Mouse (Mus musculus) lung, postnatal 0 days (tissue): ENCODE measurements around the gene Rrp15. TPM values are rescaled to one million over a fixed set of nuclear protein-coding genes. Genes with fewer than 3 reads are reported as not detected.
A peak's percentile ranks its signal among the peaks of the same experiment; 100 is the strongest.

Experiments
- ATAC-seq: fragments of 200-750 bp; cut with Nextera tagmentation; 2 replicates; pipeline ENCODE4 v1.8.0; 2017; ENCODE audit warnings: moderate library complexity
- DNase-seq: peaks from one replicate; pipeline ENCODE4 v3.0.0-alpha.2; 2016; ENCODE audit warnings: low spot score
- H3K27ac ChIP-seq: fragments of 300-500 bp; sonication (generic); 2 replicates; pipeline ENCODE4 v1.5.1; 2014; ENCODE audit warnings: antibody characterized with exemption, mild to moderate bottlenecking, low read length, mixed read lengths
- H3K27me3 ChIP-seq: fragments of 300-500 bp; sonication (generic); replicated peaks from 2 replicates; pipeline ENCODE4 v1.6.1; 2014; ENCODE audit warnings: low read length, mixed read lengths; ENCODE audit not compliant: insufficient read depth
- H3K36me3 ChIP-seq: fragments of 300-500 bp; sonication (generic); 2 replicates; pipeline ENCODE4 v1.6.1; 2014; ENCODE audit warnings: low read length, mixed read lengths; ENCODE audit not compliant: insufficient read depth
- H3K4me1 ChIP-seq: fragments of 300-500 bp; sonication (generic); 2 replicates; pipeline ENCODE4 v1.6.1; 2014; ENCODE audit warnings: antibody characterized with exemption, low read depth, low read length, mixed read lengths; ENCODE audit not compliant: insufficient read depth
- H3K4me2 ChIP-seq: fragments of 300-500 bp; sonication (generic); replicated peaks from 2 replicates; pipeline ENCODE4 v1.6.1; 2014; ENCODE audit warnings: low read depth, mild to moderate bottlenecking, low read length, moderate library complexity, mixed read lengths
- H3K4me3 ChIP-seq: fragments of 300-500 bp; sonication (generic); 2 replicates; pipeline ENCODE4 v1.5.1; 2014; ENCODE audit warnings: low read depth, low read length
- H3K9ac ChIP-seq: fragments of 300-500 bp; sonication (generic); replicated peaks from 2 replicates; pipeline ENCODE4 v1.6.1; 2014; ENCODE audit warnings: low read depth, mild to moderate bottlenecking
- H3K9me3 ChIP-seq: fragments of 300-500 bp; sonication (generic); 2 replicates; pipeline ENCODE4 v1.6.1; 2016; ENCODE audit warnings: low read length, mixed read lengths
- CTCF ChIP-seq: IDR thresholded peaks from 2 replicates; pipeline ENCODE4 v1.5.1; 2016; ENCODE audit warnings: antibody characterized with exemption, mild to moderate bottlenecking
- EP300 ChIP-seq: IDR thresholded peaks from 2 replicates; pipeline ENCODE4 v1.6.1; 2016; ENCODE audit warnings: antibody characterized with exemption, mild to moderate bottlenecking, control low read depth
- WGBS: fragments of 180-500 bp; shearing (Covaris S2); extraction: QIAGEN DNeasy Blood & Tissue Kit; methylation state at CpG from one replicate; pipeline ENCODE4 v1.1.7; 2014; 5-methylcytosine and 5-hydroxymethylcytosine counted together
- polyA plus RNA-seq: library from polyadenylated mRNA; unstranded; fragments of >200 nt; fragmentation: Nextera tagmentation; extraction: Ambion mirVana; gene quantifications from 2 replicates; pipeline ENCODE4 v1.2.1, GENCODE M21; 2015

Rrp15 gene
- polyA plus RNA-seq, 1 experiment from 2014 or later: 21.8 TPM

DNA sequence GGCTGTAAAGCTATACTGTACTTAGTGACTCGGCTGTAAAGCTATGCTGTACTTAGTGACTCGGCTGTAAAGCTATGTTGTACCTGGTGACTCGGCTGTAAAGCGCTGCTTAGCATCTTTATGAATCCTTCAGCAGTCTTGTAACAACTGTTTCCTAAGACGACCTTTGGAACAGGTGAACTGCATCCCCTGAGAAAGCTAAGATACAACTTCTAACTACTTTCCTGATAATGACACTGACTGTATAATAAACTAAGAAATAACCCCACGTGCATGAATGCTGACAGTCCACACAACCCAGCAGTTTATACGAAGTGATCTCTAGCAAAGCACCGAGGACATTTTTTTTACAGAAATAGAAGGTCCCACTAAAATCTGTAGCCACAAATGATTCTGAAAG, 16.1 kb downstream of the Rrp15 start:
- ATAC-seq (no peak), DNase-seq (no peak)
- Histone ChIP-seq H3K36me3 (no peaks in the 10 kb centered on the region), H3K4me2 (no peak overlapping the region), H3K27ac (no peak overlapping the region), H3K4me1 (no peaks in the 10 kb centered on the region), H3K4me3 (no peak overlapping the region), H3K9me3 (no peaks in the 10 kb centered on the region), H3K9ac (no peak overlapping the region), H3K27me3 (no peaks in the 10 kb centered on the region)
- 93% methylated on average over 8 of the region's 8 CpGs for WGBS
- TF ChIP-seq CTCF (no peak), EP300 (no peak)

DNA sequence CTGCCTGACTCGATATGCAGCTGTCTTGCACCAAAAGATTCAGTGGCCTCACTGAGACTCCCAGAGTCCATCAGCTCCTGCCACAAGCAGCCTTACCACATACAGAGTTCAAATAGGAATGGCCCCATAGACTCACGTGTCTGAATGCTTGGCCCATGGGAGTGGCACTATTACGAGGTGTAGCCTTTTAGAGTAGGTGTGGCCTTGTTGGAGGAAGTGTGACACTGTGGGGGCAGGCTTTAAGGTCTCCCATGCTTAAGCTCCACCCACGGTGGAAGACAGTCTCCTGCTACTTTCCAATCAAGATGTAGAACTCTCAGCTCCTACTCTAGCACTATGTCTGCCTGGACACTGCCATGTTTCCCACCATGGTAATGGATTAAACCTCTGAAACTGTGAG, 20.4 kb downstream of the Rrp15 start:
- Histone ChIP-seq H3K27ac (no peak overlapping the region), H3K27me3 (no peaks in the 10 kb centered on the region), H3K4me3 (no peak overlapping the region), H3K36me3 (no peaks in the 10 kb centered on the region), H3K9me3 (no peaks in the 10 kb centered on the region), H3K9ac (no peak overlapping the region), H3K4me1 (no peaks in the 10 kb centered on the region), H3K4me2 (no peak overlapping the region)
- ATAC-seq (no peak), DNase-seq (no peak)
- 60% methylated on average over 4 of the region's 4 CpGs for WGBS
- no peak for TF ChIP-seq CTCF
- no peak for TF ChIP-seq EP300

DNA sequence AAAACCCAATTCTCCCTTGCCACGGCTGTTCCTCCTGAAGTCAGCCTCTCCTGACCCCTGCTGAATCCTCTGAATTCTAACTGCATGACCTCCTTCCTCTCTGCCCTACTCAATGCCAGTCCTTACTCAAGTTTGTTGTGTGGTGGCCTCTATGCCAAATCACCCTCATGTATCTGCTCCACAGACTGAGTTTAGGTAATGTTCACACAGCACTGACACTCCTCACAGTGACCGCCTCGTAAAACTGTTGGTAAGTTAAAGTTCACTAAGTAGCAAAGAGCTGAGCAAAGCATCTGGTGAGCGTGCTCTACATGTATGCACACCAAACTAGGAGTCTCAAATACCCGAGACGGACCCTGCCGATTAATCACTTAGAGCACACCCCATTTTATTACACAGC, 23.0 kb downstream of the Rrp15 start:
- no peak for DNase-seq
- Histone ChIP-seq H3K4me3 (no peak overlapping the region), H3K27ac (no peak overlapping the region), H3K4me2 (no peak overlapping the region), H3K4me1 (no peaks in the 10 kb centered on the region), H3K9ac (no peak overlapping the region), H3K27me3 (no peaks in the 10 kb centered on the region), H3K9me3 (no peaks in the 10 kb centered on the region), H3K36me3 (no peaks in the 10 kb centered on the region)
- WGBS: 81% methylated on average over 7 of the region's 7 CpGs
- no peak for ATAC-seq
- TF ChIP-seq CTCF (no peak), EP300 (no peak)

DNA sequence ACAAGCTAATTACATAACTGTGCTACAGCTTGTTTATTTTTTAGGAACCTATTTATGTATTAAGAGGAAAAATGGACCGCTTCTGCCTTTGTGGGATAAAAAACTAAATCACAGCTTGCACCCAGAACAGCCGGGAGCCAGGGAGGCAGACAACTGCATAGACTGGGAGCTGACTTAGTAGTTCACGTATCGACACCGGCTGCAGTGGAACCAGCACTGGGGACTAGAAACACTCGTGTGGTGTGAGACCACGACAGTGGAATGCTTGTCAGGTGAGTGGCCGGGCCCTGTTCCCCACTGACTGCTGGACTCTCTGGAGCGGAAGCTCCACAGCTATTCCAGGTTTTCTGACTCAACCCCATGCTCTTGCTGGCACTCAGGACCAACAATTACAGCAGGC, 26.9 kb downstream of the Rrp15 start:
- Histone ChIP-seq H3K36me3 (no peaks in the 10 kb centered on the region), H3K4me1 (no peaks in the 10 kb centered on the region), H3K27ac (no peak overlapping the region), H3K4me2 (no peak overlapping the region), H3K9ac (no peak overlapping the region), H3K27me3 (no peaks in the 10 kb centered on the region), H3K9me3 (no peaks in the 10 kb centered on the region), H3K4me3 (no peak overlapping the region)
- TF ChIP-seq CTCF (no peak), EP300 (no peak)
- 81% methylated on average over 9 of the region's 9 CpGs for WGBS
- DNase-seq (no peak), ATAC-seq (no peak)

DNA sequence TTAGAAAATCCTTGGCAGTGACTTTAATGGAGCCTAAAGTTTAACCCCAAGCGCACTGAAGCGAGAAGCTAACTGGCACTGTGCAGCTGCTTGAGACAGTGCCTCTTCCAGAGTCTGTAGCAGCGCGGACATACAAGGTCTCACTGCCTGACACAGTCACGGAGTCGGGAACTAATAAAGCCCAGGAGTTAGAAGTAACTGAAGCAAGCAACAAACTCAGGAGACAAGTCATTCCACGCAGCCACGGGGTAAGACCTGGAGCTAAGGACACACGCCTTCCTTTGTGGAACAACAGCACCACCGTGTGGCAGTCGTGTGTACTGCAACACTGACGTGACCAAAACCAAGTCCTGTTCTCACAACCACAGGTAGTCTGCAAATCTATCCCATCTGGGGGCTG, 27.3 kb downstream of the Rrp15 start:
- DNase-seq (peak; percentile 84), ATAC-seq (peak; percentile 73)
- no peaks in the 10 kb centered on the region for H3K4me1 ChIP-seq
- no peak overlapping the region for H3K4me3 ChIP-seq
- 26% methylated on average over 12 of the region's 12 CpGs for WGBS
- H3K4me2 ChIP-seq: no peak overlapping the region
- no peaks in the 10 kb centered on the region for H3K9me3 ChIP-seq
- H3K27ac ChIP-seq: no peak overlapping the region
- H3K27me3 ChIP-seq: no peaks in the 10 kb centered on the region
- no peak overlapping the region for H3K9ac ChIP-seq
- TF ChIP-seq CTCF (peak; percentile 99), EP300 (no peak)
- H3K36me3 ChIP-seq: no peaks in the 10 kb centered on the region

DNA sequence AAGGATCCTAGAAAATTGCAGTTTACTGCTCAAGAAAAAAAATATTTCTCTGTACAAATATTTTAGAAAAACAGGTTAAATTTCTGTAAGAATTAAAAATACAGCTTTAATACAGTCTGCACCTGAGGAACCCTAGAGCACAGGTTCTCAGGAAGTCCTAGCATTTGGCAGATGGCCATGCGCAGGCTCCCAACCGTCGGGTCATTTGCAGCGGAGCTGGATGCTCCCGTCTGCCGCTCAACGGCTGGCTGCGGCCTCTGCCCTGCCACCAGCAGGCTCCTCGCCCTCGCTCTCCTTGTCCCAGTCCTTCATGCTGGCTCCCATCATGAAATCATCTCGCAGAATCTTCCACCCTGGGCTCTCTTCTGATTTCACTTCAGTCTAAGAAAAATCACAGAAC, 28.0 kb downstream of the Rrp15 start:
- no peak for ATAC-seq
- WGBS: 93% methylated on average over 11 of the region's 11 CpGs
- no peaks in the 10 kb centered on the region for H3K4me1 ChIP-seq
- no peak for DNase-seq
- TF ChIP-seq EP300 (no peak), CTCF (no peak)
- no peak overlapping the region for H3K9ac ChIP-seq
- H3K36me3 ChIP-seq: no peaks in the 10 kb centered on the region
- no peaks in the 10 kb centered on the region for H3K27me3 ChIP-seq
- H3K4me2 ChIP-seq: no peak overlapping the region
- H3K27ac ChIP-seq: no peak overlapping the region
- no peak overlapping the region for H3K4me3 ChIP-seq
- no peaks in the 10 kb centered on the region for H3K9me3 ChIP-seq

DNA sequence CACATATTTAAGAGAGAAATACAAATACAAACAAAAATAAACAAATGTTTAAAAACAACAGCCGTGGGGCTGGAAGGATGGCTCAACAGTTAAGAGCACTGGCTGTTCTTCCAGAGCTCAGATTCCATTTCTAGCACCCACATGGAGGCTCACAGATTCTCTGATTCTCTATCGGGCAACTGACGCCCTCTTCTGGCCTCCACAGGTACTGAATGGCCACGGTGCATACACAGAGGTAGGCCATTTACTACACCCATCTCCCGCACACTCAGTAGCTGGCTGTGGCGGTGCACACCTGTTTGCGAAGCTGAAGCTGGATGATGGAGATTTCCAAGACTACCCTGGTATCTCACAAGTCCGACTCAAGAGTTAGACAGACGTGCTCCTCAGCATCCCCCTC, 29.4 kb downstream of the Rrp15 start:
- Histone ChIP-seq H3K4me3 (no peak overlapping the region), H3K4me1 (no peaks in the 10 kb centered on the region), H3K36me3 (no peaks in the 10 kb centered on the region), H3K9ac (no peak overlapping the region), H3K9me3 (no peaks in the 10 kb centered on the region), H3K27me3 (no peaks in the 10 kb centered on the region), H3K4me2 (no peak overlapping the region), H3K27ac (no peak overlapping the region)
- no peak for DNase-seq
- 89% methylated on average over 9 of the region's 9 CpGs for WGBS
- TF ChIP-seq EP300: no peak
- peak; percentile 60 for TF ChIP-seq CTCF
- ATAC-seq: no peak
